Mouse (Mus musculus) urinary bladder, postnatal 10 days (tissue): Measurements from ENCODE around the gene Dnajb12.
"Not testable (repeated sequence)": the region's sequence is repeated elsewhere in the genome, so short reads cannot be mapped to it uniquely, and the experiment has no call there.

Experiments used
- DNase-seq: peaks from one replicate; pipeline ENCODE4 v3.0.0; 2022; ENCODE audit warnings: low spot score

Gene Dnajb12

DNA sequence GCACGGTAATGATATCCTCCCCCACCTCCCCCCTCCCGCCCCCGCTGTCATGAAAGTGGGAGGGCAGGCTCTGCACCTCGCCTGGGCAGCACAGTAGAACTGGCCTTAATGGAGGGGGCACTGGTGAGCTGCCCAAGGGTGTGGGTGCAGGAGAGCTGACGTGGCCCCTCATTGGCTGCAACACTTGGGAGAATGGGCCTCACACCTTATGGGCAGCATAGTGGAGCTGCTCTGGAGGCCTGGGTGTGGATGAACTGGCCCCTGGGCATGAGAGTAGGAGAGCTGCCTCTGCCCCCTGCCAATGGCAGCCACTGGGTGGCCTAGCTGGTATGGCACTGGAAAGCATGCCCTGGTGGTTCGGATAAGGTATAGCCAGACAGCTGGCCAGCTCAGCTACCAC, 9.3 kb upstream of the Dnajb12 start:
- no peak for DNase-seq

DNA sequence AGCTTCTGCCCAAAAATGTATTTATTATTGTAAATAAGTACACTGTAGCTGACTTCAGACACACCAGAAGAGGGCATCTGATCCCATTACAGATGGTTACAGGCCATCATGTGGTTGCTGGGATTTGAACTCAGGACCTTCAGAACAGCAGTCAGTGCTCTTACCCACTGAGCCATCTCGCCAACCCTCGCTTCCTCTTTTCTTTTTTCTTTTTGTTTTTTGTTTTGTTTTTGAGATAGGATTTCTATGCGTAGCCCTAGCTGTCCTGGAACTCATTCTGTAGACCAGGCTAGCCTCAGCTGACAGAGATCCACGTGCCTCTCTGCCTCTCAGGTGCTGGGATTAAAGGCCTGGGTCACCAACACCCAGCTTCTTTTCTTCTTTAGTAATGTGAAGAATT, 6.7 kb upstream of the Dnajb12 start:
- not testable (repeated sequence) for DNase-seq

DNA sequence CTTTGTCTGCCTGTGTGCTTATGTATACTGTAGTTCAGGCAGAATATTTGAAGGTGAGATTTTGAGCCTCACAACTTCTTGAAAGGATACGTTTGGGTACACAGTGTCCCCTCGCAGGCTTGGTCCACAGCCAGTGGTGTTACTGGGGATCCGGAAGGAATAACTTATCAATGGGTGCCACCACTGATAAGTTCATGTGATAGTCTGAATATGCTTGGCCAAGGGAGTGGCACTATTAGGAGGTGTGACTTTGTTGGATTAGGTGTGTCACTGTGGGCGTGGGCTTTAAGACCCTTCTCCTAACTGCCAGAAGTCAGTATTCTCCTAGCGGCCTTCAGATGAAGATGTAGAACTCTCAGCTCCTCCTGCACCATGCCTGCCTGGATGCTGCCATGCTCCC, 6.2 kb upstream of the Dnajb12 start:
- no peak for DNase-seq

DNA sequence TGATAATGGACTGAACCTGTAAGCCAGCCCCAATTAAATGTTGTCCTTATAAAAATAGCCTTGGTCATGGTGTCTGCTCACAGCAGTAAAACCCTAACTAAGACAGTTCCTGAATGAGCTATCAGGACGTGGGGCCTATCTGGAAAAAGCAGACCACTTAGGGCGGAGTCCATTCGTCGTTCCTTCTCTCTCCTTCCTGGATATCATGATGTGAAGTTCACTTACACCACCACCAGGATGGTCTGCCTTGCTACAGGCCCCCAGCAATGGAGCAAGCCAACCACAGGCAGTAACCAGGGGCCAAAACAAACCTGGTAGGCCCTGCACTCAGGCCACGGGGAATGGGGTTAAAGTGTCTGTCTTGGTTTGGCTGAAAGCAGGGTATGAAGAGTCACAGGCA, 5.7 kb upstream of the Dnajb12 start:
- DNase-seq: no peak

DNA sequence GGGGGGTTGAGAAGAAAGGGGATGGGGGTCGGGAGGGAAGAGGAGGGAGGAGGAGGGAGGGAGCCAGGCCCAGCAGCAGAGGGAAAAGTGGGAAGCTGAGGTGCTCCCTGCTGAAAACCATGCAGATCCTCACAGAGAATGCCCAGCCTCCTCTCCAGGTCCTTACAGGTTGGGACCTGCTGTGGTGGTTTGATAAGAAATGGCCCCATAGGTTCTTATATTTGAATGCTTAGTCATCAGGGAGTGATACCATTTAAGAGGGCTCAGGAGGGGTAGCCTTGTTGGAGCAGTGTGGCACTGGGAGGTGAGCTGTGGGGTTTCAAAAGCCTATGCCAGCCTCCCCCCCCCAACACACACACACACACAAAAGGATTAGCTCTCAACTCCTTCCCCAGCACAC, 4.0 kb upstream of the Dnajb12 start:
- no peak for DNase-seq

DNA sequence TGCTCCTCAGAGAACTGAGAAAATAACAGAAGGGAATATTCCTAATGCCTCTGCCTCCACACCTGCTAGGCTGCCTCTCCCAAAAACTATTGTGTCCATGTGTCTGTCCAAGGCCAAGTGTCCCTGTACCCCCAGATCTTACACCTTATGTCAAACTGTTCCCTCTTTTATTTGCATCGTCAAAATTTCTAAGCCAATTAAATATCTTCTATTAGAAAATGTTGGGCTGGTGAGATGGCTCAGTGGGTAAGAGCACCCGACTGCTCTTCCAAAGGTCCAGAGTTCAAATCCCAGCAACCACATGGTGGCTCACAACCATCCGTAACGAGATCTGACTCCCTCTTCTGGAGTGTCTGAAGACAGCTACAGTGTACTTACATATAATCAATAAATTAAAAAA, 2.7 kb upstream of the Dnajb12 start:
- DNase-seq: not testable (repeated sequence)

DNA sequence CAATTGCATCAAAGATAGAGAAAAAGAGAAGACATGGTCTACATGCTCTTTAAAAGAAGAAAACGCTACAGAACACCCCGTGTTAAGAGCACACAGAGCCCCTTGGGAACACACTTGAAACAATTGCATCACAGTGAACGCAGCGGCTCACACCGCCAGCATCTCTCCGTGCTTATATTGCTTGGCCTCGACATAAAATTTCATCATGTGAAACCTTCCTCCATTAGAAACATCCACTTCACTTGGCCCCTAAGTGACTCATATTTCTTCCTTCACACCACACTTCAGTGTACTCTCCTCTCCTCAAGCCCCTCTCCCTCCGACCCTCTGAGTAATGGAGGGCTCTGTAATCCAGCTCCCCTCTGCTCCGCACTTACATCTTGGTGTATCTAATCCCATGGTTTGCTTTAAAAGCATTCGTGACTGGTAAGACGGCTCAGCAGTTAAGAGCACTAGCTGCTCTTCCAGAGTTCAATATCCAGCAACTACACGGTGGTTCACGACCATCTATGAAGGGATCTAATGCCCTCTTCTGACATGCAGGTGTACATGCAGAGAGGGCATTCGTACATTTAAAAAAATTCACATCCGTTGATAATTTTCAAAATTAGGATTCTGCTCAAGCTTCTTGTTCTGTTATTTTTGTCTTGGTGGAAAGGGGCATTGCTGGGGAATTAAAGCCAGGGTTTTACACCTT, 1.8 kb upstream of the Dnajb12 start:
- no peak for DNase-seq

DNA sequence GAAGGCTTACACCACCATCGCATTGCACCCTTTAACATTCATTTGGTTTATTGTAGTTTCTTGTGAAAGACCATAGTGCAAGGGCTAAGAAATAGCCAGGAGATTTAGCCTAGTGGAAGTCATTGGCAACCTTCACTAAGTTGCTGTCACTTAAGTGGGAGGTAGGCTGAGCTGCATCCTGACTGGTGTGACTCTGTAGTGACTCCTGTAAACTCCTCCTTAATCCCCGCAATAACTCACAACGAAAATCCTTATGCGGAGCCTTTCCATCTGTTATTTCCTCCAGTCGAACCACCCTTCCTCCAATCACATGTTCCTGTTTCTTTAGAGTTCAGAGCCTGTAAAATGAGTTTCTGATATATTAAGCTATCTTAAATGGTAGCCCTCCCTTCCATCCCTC, 533 bp upstream of the Dnajb12 start:
- DNase-seq: no peak

DNA sequence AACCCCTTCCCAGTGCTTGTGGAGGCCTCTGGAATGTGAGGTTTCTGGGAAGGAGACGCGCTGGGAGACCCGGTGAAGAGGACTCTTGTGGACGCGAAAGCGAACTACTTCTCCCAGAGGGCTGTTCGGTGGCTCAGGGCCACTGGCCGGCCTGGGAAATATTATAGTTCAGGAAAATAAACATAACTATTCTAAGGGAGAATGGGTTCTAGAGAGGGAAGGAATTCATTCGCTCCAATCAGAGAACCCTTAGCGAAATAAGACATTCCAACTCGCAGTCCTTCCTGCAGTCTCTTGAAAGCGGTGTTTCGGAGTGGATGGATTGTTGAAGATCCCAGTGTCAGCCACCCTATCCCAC, 652 bp downstream of the Dnajb12 start:
- no peak for DNase-seq

DNA sequence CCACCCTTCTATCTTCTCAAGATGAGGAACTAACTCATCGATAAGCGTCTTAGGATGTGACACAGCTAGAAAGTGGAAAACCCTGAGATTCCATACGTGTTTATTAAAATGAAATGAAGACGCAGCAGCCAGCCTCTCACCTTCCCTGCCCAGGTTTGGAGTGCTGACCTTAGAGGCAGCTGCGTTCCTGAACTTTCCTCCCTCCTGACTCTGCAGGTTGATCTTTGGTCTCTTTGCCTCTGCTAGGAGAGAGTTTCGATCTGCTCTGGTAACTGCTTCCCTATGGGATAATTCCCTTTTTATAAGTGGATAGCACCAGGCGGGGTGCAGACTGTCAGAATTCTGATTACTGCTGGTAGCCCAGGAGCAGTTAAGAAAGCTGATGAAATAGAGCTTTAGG, 1.5 kb downstream of the Dnajb12 start:
- DNase-seq: no peak

DNA sequence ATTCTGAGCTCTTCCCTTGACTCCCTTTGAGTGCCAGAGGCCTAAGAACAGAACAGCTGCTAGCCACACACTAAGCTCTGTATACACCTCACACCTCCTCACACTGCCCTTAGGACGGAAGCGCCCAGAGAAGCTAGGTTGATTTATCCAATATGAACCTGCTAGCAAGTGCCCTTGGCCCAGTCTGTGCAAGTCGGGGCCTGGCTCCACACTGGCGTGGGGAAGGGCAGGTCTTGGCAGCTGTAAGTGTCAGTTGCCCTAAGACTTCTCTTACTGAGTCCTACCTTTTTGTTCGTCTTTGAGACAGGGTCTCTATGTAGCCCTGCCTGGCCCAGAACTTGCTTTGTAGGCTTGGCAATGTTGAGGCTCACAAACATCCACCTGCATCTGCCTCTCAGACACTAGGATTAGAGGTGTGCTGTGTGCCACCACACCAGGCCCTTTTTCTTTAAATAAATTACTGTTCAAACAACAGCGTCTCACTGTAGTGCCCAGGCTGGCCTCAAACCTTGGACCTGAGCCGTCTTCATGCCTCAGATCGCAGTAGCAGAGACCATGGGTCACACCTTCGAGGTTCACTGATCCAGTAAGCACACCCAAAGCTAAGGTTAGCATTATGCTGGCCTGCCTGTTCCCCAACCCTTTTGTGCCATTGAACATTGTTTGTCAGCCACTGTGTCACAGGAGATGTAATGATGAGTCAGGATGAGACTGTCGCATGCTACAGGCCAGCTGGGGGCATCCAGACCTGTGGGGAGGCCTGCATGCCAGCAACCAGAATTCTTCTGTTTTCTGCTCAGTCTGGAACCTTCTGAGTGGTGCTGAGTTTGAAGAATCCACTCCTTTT, 5.2 kb downstream of the Dnajb12 start:
- DNase-seq: no peak

DNA sequence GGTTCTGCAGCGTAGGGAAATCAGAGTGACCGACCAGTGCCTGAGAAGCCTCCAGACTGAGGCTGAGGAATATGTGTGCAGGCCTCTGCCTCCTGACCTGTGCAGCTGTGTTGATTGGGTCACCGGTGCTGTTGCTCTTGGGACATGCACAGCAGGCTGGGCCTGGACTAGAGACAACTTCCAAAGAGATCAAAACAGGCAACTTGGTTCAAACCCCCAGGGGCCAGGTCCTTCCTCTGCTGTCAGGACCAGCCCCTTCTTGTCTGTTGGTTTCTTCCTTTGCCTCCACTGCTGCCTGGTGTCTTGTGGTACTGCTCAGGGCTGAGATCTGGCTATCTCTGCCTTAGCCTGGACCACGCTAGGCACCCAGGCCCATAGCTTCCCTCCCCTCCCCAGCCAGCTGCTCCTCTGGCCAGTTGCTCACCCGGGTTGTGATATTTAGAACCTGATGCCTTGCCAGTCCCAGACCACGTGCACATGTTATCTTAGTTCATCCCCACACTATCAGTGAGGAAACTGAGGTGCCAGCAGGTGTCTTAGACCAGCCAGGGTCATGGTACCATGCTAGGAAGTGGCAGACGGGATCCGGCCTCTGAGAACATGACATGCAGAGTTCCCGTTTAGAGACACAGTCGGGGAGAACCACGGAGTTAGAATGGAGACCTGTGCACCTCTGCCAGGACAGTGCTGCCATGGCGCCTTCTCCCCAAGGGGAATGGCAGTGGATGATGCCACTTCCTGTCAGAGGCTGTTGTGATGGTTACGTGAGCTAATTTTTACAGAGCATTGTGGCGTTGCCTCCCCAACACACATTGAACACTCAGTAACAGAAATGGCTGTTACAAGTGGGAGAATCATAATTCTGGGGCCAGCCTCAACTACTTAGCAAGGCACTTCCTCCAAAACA, 6.1 kb downstream of the Dnajb12 start:
- no peak for DNase-seq

DNA sequence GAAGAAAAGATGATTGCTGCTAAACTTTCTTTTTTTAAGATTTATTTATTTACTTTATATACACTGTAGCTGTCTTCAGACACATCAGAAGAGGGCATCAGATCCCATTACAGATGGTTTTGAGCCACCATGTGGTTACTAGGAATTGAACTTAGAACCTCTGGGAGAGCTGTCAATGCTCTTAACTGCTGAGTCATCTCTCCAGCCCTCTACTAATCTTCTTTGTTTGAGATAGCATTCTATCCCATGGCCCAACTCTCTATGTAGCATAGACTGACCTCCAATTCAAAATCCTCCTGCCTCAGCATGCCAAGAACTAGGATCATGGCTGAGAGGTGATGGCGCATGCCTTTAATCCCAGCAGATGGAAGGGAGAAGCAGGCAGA, 6.7 kb downstream of the Dnajb12 start:
- DNase-seq: no peak

DNA sequence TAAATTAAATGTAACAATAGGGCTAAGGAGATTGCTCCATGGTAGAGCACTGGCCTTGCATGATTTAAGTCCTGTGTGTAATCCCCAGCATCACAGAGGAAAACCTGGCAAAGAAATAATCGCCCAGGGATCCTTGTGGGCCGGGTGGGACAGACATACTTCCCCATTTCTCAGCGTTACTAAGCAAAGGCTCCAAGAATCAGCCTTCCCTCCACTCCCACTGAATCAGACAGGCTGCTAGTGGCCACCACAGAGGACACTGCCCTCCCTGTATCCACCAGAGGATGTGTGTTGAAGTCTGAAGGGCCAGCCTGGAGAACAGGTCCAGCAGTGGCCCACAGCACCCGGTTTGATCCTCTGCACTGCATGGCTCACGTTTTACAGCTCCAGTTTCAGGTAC, 8.1 kb downstream of the Dnajb12 start:
- DNase-seq: no peak

DNA sequence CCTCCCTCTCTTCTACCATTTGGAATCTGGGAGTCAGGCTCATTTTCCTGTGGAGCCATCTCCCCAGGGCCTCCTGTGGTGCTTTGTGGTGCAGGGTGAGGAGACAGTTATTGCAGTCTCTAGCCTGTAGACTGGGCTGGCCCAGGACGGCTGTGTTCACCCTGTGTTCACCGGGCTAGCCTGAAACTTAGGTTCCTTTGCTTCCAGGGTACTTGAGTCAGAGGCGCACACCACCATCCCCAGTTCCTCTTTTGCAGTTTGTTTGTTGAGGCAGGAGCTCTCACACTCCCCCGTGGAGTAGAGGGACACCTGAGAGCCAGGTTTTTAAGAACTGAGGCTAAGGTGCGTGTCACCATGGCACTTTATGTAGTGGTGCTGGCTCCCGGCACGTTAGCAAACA, 10.0 kb downstream of the Dnajb12 start:
- no peak for DNase-seq

DNA sequence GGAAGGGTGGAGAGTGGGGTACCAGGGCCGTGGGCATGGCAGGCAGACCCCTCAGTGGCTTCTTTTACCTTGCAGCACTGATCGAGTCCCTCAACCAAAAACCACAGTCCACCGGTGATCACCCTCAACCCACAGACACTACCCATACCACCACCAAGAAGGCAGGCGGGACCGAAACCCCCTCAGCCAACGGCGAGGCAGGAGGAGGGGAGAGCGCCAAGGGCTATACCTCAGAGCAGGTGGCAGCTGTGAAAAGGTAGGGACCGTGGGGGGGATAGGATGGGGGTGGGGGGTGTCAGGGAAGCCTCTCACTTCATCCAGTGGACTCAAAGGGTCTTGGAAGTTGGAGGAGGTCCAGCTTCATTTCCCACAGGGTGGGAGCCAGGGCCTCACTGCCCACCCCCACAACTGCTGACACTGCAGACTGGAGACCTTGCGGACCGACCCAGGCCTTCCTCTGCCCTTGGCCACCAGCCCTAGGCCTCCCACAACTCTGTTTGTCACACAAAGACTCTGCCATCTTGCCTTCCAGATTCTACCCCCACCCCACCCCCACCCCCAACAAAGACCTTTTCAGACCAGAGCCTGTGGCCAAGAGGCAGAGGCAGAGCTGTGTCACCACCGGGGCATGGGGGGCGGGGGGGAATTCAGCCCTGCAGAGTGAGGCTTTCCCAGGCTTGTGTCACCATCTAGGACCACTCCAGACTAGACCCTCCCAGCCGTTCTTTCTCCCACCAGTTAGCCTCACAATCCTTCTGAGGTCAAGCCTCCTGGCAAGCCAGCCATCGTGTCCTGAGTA, 10.8 kb downstream of the Dnajb12 start:
- no peak for DNase-seq

DNA sequence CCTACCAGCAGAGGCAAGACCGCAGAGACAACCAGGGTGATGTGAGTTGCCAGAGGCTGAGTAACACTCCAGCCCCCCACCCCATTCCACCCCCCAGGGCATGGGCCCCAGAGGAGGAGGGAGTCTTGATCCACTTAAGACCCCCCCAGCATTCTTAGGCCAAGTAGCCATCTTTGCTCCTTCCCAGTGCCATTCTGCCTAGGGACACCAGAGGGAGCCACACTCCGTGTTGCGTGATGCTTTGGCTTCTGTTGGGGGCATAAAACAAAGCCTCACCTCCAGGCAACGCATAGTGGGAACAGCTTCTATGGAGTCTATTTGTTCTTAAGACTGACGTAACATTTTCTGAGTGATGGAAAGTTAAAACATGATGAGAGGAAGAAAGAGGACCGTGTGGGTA, 13.6 kb downstream of the Dnajb12 start:
- no peak for DNase-seq

DNA sequence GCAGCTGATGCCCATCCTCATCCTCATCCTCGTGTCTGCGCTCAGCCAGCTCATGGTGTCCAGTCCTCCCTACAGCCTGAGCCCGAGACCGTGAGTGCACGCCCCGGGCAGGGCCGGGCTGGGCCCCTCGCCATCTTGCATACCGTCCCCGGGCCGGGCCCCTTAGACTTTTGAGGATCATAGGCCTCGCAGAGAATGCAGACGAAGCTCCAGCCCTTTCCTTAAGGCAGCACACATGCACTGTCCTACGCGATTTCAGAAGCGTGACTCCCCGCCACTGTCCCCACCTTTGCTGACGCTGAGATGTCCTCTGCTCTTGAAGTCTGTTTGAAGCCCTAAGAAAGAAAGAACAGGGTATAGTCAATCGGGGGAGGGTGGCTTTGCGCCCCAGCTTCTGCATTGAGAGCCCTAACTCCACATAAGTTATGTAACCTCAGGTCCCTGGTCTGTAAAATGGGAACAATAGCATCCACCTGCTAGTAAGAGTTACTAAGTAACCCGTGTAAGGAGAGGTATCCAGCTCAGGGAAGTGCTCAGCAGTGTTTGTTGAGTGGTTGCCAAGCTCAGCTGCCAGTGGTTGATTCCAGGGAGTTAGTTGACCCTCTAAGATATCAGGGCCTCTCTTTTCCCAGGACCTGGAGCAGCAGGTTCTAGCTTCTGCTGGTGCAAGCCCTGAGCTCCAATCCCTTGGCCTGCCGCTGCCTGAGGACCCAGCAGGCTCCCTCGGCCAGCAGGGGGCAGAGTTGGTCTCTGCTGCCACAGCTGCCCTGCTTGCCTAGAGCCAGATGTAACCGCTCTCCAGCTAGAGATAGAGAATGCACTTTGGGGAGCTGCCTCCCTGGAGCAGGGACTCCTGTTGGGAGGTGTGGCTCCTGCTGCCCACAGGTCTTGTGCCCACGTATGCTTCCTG, 15.2 kb downstream of the Dnajb12 start:
- DNase-seq: peak; percentile 56

DNA sequence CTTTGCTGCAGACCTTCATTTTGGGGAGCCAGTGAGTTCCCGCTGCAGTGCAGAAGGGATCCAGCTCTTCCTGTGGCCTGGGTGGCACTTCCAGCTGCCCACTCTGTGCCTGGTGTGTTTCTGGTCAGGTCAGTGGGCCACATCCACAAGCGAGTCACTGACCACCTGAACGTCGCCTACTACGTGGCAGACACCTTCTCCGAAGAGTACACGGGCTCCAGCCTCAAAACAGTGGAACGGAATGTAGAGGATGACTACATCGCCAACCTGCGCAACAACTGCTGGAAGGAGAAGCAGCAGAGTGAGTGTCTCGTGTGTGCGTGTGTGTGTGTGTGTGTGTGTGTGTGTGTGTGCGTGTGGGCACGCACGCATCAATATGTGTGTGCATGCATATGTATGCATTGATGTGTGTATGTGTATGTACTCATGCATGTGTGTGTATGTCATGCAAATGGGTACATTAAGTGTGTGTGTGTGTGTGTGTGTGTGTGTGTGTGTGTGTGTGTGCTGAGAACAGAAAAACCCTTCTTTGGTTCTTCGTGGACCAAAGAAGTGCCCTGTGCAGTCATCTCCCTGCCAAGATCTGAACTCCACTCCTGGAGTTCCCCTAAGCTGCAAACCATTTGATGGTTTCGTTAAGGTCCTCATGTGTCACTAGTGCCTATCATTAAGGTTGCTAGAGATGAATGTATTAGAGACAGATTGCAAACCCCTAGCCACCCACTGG, 16.3 kb downstream of the Dnajb12 start:
- no peak for DNase-seq

DNA sequence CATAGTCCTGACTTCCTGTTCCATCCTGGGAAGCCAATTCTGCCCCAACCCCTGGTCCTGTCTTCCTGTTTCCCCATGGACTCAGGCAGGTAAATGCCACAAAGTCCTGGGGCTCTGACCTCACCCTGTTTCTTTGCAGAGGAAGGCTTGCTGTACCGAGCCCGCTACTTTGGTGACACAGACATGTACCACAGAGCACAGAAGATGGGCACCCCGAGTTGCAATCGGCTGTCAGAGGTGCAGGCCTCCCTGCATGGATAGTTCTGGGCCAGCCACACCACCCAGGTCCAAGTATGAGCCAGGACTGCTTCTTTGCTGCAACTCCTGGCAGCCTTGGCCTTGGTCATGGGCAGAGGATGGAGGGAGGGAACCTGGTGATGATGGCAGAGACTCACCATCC, 16.9 kb downstream of the Dnajb12 start:
- DNase-seq: no peak
